ENCODE assay signal across 10 mouse cellular contexts in the genomic region with DNA sequence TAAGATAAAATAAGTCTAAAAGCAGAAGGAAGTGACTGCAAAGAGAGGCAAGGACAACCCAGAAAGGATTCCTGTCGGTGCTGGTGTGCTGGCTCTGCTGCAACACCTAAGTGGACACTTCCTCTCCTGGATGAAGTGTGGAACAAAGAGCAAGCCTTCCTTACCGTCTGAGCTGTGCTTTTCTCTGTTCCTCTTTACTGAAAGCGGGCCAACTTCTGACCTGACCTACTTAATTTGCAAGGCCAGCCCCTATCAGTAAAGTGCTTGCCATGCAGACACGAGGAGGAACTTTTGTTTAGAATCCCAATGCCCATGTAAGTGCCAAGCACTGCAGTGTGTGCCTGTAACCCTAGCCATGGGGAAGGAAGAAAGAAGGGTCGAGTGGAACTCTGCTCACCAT.
DNase-seq lines count a peak whose midpoint lies in the region; ATAC-seq and TF ChIP-seq lines count a peak whose summit lies in the region.
"Had no signal": no experiment of that assay in that cellular context is flagged by ENCODE, and none has a peak within 500 bp of the region (broad histone marks: within the 10 kb centered on the region; RNA-seq: fewer than 3 reads in every experiment).

No protein-coding gene starts in this region.

- peak; percentile 95 for DNase-seq in heart, adult 11 months
- DNase-seq in heart, postnatal 25 days (ENCODE audit: low spot score), result no peak
- no peak for DNase-seq in thymus, adult 2 months
- no peak for DNase-seq in thymus, postnatal 10 days (ENCODE audit: low spot score in 2 of 2)
- no peak for DNase-seq in liver, embryonic 13.5 days
- DNase-seq in embryo, embryonic 10.5 days (ENCODE audit: low spot score), result no peak
- DNase-seq in spleen, adult 18-20 months, result no peak
- no peak for DNase-seq in layer of hippocampus, postnatal 25 days (ENCODE audit: extremely low spot score in 1 of 2, low spot score in 1 of 2)

- TF ChIP-seq CTCF in thymus, adult 2 months (IDR thresholded peaks at IDR 0.05; ENCODE audit: borderline replicate concordance, control insufficient read depth, extremely low read depth, insufficient read depth, low read length, poor library complexity), result no peak

- no peaks in the 10 kb centered on the region for H3K27me3 ChIP-seq in thymus, adult 2 months (ENCODE audit: control insufficient read depth, insufficient read depth, low read length)
- no peaks in the 10 kb centered on the region for H3K27me3 ChIP-seq in liver, embryonic 13.5 days
- H3K27me3 ChIP-seq: forebrain, embryonic 15.5 days; stomach, embryonic 15.5 days had no signal

- intact Hi-C loops in heart, postnatal 25 days (cut with DNase I), result no loop called here

- H3K27ac ChIP-seq in thymus, adult 2 months (ENCODE audit: control insufficient read depth, insufficient read depth, low read length), result peak overlapping the region; percentile 31; the same call in 1 of the 2 replicates
- peak overlapping the region; percentile 8 for H3K27ac ChIP-seq in liver, embryonic 13.5 days
- H3K27ac ChIP-seq: forebrain, embryonic 15.5 days; stomach, embryonic 15.5 days had no signal

- no peak for ATAC-seq in liver, embryonic 13.5 days (ENCODE audit: low read depth)
- ATAC-seq: forebrain, embryonic 15.5 days had no signal

- H3K9me3 ChIP-seq in liver, embryonic 13.5 days (replicated peaks), result peaks cover 6% of the 10 kb centered on the region; the same call in 1 of the 2 replicates
- H3K9me3 ChIP-seq: forebrain, embryonic 15.5 days; stomach, embryonic 15.5 days had no signal

- WGBS in thymus, adult 2 months, result 32% methylated on average over 5 of the region's 5 CpGs
- WGBS in liver, embryonic 13.5 days (ENCODE audit: insufficient replicate concordance), result 51% methylated on average over 5 of the region's 5 CpGs

- no peak overlapping the region for H3K9ac ChIP-seq in liver, embryonic 13.5 days
- H3K9ac ChIP-seq: forebrain, embryonic 15.5 days; stomach, embryonic 15.5 days had no signal

- H3K4me2 ChIP-seq in liver, embryonic 13.5 days, result no peak overlapping the region
- H3K4me2 ChIP-seq: forebrain, embryonic 15.5 days; stomach, embryonic 15.5 days had no signal

- no peak overlapping the region for H3K4me3 ChIP-seq in thymus, adult 2 months (ENCODE audit: control insufficient read depth, insufficient read depth, low read length)
- no peak overlapping the region for H3K4me3 ChIP-seq in liver, embryonic 13.5 days (replicated peaks)
- H3K4me3 ChIP-seq: forebrain, embryonic 15.5 days; stomach, embryonic 15.5 days had no signal

- peaks cover 33% of the 10 kb centered on the region for H3K36me3 ChIP-seq in thymus, adult 2 months (ENCODE audit: control insufficient read depth, insufficient read depth, low read length)
- peaks cover 48% of the 10 kb centered on the region for H3K36me3 ChIP-seq in liver, embryonic 13.5 days

- TF ChIP-seq POLR2A in thymus, adult 2 months (IDR thresholded peaks at IDR 0.05; ENCODE audit: control insufficient read depth, extremely low read depth, insufficient read depth, low read length, poor library complexity), result no peak

- H3K4me1 ChIP-seq in thymus, adult 2 months (replicated peaks; ENCODE audit: control insufficient read depth, insufficient read depth, low read length), result peaks cover 7% of the 10 kb centered on the region
- H3K4me1 ChIP-seq in liver, embryonic 13.5 days (replicated peaks), result peaks cover 49% of the 10 kb centered on the region
- H3K4me1 ChIP-seq: forebrain, embryonic 15.5 days; stomach, embryonic 15.5 days had no signal
